Comparison of ENCODE assay signal across 8 mouse cellular contexts in genomic region chr11:12039098-12039497, GRCm38 (mm10). TPM values are rescaled to one million over a fixed set of nuclear protein-coding genes. Genes with fewer than 3 reads are reported as not detected.
DNase-seq lines count a peak whose midpoint lies in the region; ATAC-seq lines count a peak whose summit lies in the region.

No protein-coding gene starts in this region.

- H3K36me3 ChIP-seq in heart, embryonic 13.5 days, result no peaks in the 10 kb centered on the region
- H3K36me3 ChIP-seq in heart, embryonic 11.5 days (ENCODE audit: control insufficient read depth, insufficient read depth, low read length), result no peaks in the 10 kb centered on the region
- H3K36me3 ChIP-seq in neural tube, embryonic 15.5 days, result no peaks in the 10 kb centered on the region
- H3K36me3 ChIP-seq in limb, embryonic 11.5 days (ENCODE audit: control insufficient read depth, insufficient read depth, low read length), result no peaks in the 10 kb centered on the region

- peak; percentile 61 for DNase-seq in neural tube, embryonic 10.5 days (ENCODE audit: extremely low spot score, low spot score)
- peak; percentile 71 for DNase-seq in limb, embryonic 11.5 days (ENCODE audit: low spot score)
- no peak for DNase-seq in spleen, adult 12 weeks (ENCODE audit: low spot score)
- no peak for DNase-seq in right cerebral cortex, postnatal 4 days
- DNase-seq in cerebellum, adult 11 months, result no peak

- peak overlapping the region; percentile 71 for H3K4me2 ChIP-seq in heart, embryonic 13.5 days
- no peak overlapping the region for H3K4me2 ChIP-seq in heart, embryonic 11.5 days
- H3K4me2 ChIP-seq in neural tube, embryonic 15.5 days, result no peak overlapping the region
- H3K4me2 ChIP-seq in limb, embryonic 11.5 days (ENCODE audit: low read depth, severe bottlenecking), result no peak overlapping the region

- H3K9me3 ChIP-seq in heart, embryonic 13.5 days, result no peaks in the 10 kb centered on the region
- H3K9me3 ChIP-seq in heart, embryonic 11.5 days (replicated peaks; ENCODE audit: control insufficient read depth, low read length), result no peaks in the 10 kb centered on the region
- no peaks in the 10 kb centered on the region for H3K9me3 ChIP-seq in neural tube, embryonic 15.5 days (replicated peaks)
- H3K9me3 ChIP-seq in limb, embryonic 11.5 days (ENCODE audit: control insufficient read depth, low read length), result no peaks in the 10 kb centered on the region

- WGBS in heart, embryonic 13.5 days, result 18% methylated on average over 3 of the region's 3 CpGs
- WGBS in heart, embryonic 11.5 days (ENCODE audit: insufficient replicate concordance), result 22% methylated on average over 3 of the region's 3 CpGs
- 18% methylated on average over 3 of the region's 3 CpGs for WGBS in neural tube, embryonic 15.5 days
- WGBS in limb, embryonic 11.5 days, result 25% methylated on average over 3 of the region's 3 CpGs

- 0 out of 2 replicates have a peak overlapping the region, but pooled peaks have one; percentile 20 for H3K9ac ChIP-seq in heart, embryonic 13.5 days
- H3K9ac ChIP-seq in heart, embryonic 11.5 days (ENCODE audit: low read depth, low read length), result no peak overlapping the region
- no peak overlapping the region for H3K9ac ChIP-seq in neural tube, embryonic 15.5 days (replicated peaks)
- H3K9ac ChIP-seq in limb, embryonic 11.5 days (ENCODE audit: low read length), result no peak overlapping the region

- no peak for ATAC-seq in heart, embryonic 13.5 days (ENCODE audit: extremely low read depth, insufficient number of reproducible peaks, low FRiP score, low TSS enrichment)
- ATAC-seq in heart, embryonic 11.5 days (replicated peaks; ENCODE audit: insufficient number of reproducible peaks, low FRiP score, low TSS enrichment), result no peak
- ATAC-seq in neural tube, embryonic 15.5 days (ENCODE audit: low FRiP score), result no peak
- ATAC-seq in limb, embryonic 11.5 days (ENCODE audit: insufficient number of reproducible peaks, low FRiP score, low TSS enrichment, low read depth), result peak; percentile 37; the same call in 1 of the 2 replicates

- peaks cover 11% of the 10 kb centered on the region for H3K4me1 ChIP-seq in heart, embryonic 13.5 days
- H3K4me1 ChIP-seq in heart, embryonic 11.5 days (ENCODE audit: control insufficient read depth, insufficient read depth, low read length), result 0 out of 2 replicates have a peak, but pooled peaks cover 2% of the 10 kb centered on the region
- peaks cover 15% of the 10 kb centered on the region for H3K4me1 ChIP-seq in neural tube, embryonic 15.5 days
- no peaks in the 10 kb centered on the region for H3K4me1 ChIP-seq in limb, embryonic 11.5 days (ENCODE audit: control insufficient read depth, insufficient read depth, low read length)

- H3K27me3 ChIP-seq in heart, embryonic 13.5 days (replicated peaks), result peaks cover 91% of the 10 kb centered on the region
- peaks cover 47% of the 10 kb centered on the region for H3K27me3 ChIP-seq in heart, embryonic 11.5 days (ENCODE audit: control insufficient read depth, insufficient read depth, low read length)
- peaks cover 83% of the 10 kb centered on the region for H3K27me3 ChIP-seq in neural tube, embryonic 15.5 days (replicated peaks)
- H3K27me3 ChIP-seq in limb, embryonic 11.5 days (ENCODE audit: control insufficient read depth, insufficient read depth, low read length), result peaks cover 51% of the 10 kb centered on the region

- no peak overlapping the region; the same call in 1 of the 2 replicates for H3K27ac ChIP-seq in heart, embryonic 13.5 days (replicated peaks)
- H3K27ac ChIP-seq in heart, embryonic 11.5 days (ENCODE audit: low read depth, low read length), result no peak overlapping the region
- no peak overlapping the region for H3K27ac ChIP-seq in neural tube, embryonic 15.5 days (replicated peaks)
- H3K27ac ChIP-seq in limb, embryonic 11.5 days (replicated peaks; ENCODE audit: low read depth, low read length), result no peak overlapping the region

- no peak overlapping the region for H3K4me3 ChIP-seq in heart, embryonic 13.5 days
- H3K4me3 ChIP-seq in heart, embryonic 11.5 days (ENCODE audit: low read depth, low read length), result no peak overlapping the region
- no peak overlapping the region for H3K4me3 ChIP-seq in neural tube, embryonic 15.5 days (replicated peaks)
- H3K4me3 ChIP-seq in limb, embryonic 11.5 days (ENCODE audit: low read depth, low read length), result no peak overlapping the region

RNA-seq across cellular contexts. Expression of gene Grb10, which starts 0.6 kb away (rescaled TPM):
- 494 and 545 TPM in 2 replicates for polyA plus RNA-seq in heart, embryonic 13.5 days (2015; fragmentation: Nextera tagmentation; extraction: Ambion mirVana)
- 263 and 402 TPM in 2 replicates for polyA plus RNA-seq in heart, embryonic 11.5 days (2014; fragmentation: Nextera tagmentation; extraction: Ambion mirVana)
- 84.1 and 120 TPM in 2 replicates for polyA plus RNA-seq in neural tube, embryonic 15.5 days (2015; fragmentation: Nextera tagmentation; extraction: Ambion mirVana)
- polyA plus RNA-seq in limb, embryonic 11.5 days (2014; fragmentation: Nextera tagmentation; extraction: Ambion mirVana), result 234 and 283 TPM in 2 replicates

Comparison
In these comparisons a context has a peak if more than half of its experiments do, and no peak if none do; other contexts are left out.
1. DNase-seq: peak in neural tube, embryonic 10.5 days (single experiment) and limb, embryonic 11.5 days (single experiment); none in spleen, adult 12 weeks (single experiment), right cerebral cortex, postnatal 4 days (single experiment) and cerebellum, adult 11 months (single experiment).